Mouse (Mus musculus) stomach, embryonic 14.5 days (tissue): Measurements from ENCODE around the gene Dnajb13. TPM values are rescaled to one million over a fixed set of nuclear protein-coding genes. Genes with fewer than 3 reads are reported as not detected.

Experiments used
- ATAC-seq: fragments of 200-750 bp; cut with Nextera tagmentation; 2 replicates; pipeline ENCODE4 v1.8.0; 2017; ENCODE audit warnings: low read depth, moderate TSS enrichment; ENCODE audit not compliant: insufficient number of reproducible peaks, insufficient read depth, low FRiP score
- H3K27ac ChIP-seq: fragments of 300-500 bp; sonication (generic); 2 replicates; pipeline ENCODE4 v1.5.1; 2014; ENCODE audit warnings: mild to moderate bottlenecking, low read length, moderate library complexity, mixed read lengths
- H3K27me3 ChIP-seq: fragments of 300-500 bp; sonication (generic); 2 replicates; pipeline ENCODE4 v1.6.1; 2014; ENCODE audit warnings: low read length, control low read depth, mixed read lengths; ENCODE audit not compliant: control insufficient read depth, insufficient read depth
- H3K36me3 ChIP-seq: fragments of 300-500 bp; sonication (generic); 2 replicates; pipeline ENCODE4 v1.6.1; 2014; ENCODE audit warnings: mild to moderate bottlenecking, control low read depth, low read length, moderate library complexity, mixed read lengths; ENCODE audit not compliant: control insufficient read depth, insufficient read depth
- H3K4me1 ChIP-seq: fragments of 300-500 bp; sonication (generic); 2 replicates; pipeline ENCODE4 v1.6.1; 2014; ENCODE audit warnings: low read length, control low read depth, mixed read lengths; ENCODE audit not compliant: control insufficient read depth, insufficient read depth
- H3K4me2 ChIP-seq: fragments of 300-500 bp; sonication (generic); replicated peaks from 2 replicates; pipeline ENCODE4 v1.6.1; 2014; ENCODE audit warnings: low read depth, low read length, control low read depth
- H3K4me3 ChIP-seq: fragments of 300-500 bp; sonication (generic); 2 replicates; pipeline ENCODE4 v1.5.1; 2014; ENCODE audit warnings: low read depth, low read length, control low read depth
- H3K9ac ChIP-seq: fragments of 300-500 bp; sonication (generic); replicated peaks from 2 replicates; pipeline ENCODE4 v1.6.1; 2014; ENCODE audit warnings: low read depth, mild to moderate bottlenecking, control low read depth, low read length, moderate library complexity, mixed read lengths
- H3K9me3 ChIP-seq: fragments of 300-500 bp; sonication (generic); 2 replicates; pipeline ENCODE4 v1.6.1; 2016; ENCODE audit warnings: low read depth, low read length, control low read depth; ENCODE audit not compliant: control insufficient read depth
- WGBS: fragments of 180-500 bp; shearing (Covaris S2); extraction: QIAGEN DNeasy Blood & Tissue Kit; methylation state at CpG from one replicate; pipeline ENCODE4 v1.1.7; 2014; 5-methylcytosine and 5-hydroxymethylcytosine counted together
- polyA plus RNA-seq: library from polyadenylated mRNA; unstranded; fragments of >200 nt; fragmentation: Nextera tagmentation; extraction: Ambion mirVana; gene quantifications from 2 replicates; pipeline ENCODE4 v1.2.1, GENCODE M21; 2014

The Dnajb13 gene
- polyA plus RNA-seq, 1 experiment from 2014 or later = 0.42 TPM

DNA sequence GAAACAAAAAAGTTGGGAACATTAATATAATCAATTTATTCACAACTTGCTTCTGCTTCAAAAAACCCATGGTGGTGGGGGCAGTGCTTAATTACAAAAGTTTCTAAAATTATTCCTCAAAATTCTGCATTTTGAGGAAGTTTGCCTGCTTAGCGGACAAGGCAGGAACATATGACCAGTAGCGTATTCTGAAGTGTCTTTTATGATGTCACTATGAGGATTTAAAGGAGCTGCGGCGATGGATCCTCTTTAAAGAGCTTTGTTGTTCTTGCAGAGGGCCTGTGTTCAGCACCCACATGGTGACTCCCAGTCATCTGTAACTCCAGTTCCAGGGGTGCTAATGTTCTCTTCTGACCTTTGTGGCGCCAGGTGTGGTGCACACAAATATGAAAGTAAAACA lies 16.0 kb upstream of the Dnajb13 start:
- H3K4me1 ChIP-seq = no peaks in the 10 kb centered on the region
- no peaks in the 10 kb centered on the region for H3K9me3 ChIP-seq
- H3K4me2 ChIP-seq = no peak overlapping the region
- 94% methylated on average over 5 of the region's 5 CpGs for WGBS
- no peak for ATAC-seq
- H3K36me3 ChIP-seq = no peaks in the 10 kb centered on the region
- H3K4me3 ChIP-seq = no peak overlapping the region
- no peaks in the 10 kb centered on the region for H3K27me3 ChIP-seq
- H3K27ac ChIP-seq = no peak overlapping the region
- no peak overlapping the region for H3K9ac ChIP-seq

- H3K9ac ChIP-seq = no peak overlapping the region
- H3K4me2 ChIP-seq = no peak overlapping the region
- no peaks in the 10 kb centered on the region for H3K36me3 ChIP-seq
- no peak overlapping the region for H3K4me3 ChIP-seq
- H3K4me1 ChIP-seq = no peaks in the 10 kb centered on the region
- H3K9me3 ChIP-seq = no peaks in the 10 kb centered on the region
- H3K27ac ChIP-seq = no peak overlapping the region
- ATAC-seq = no peak
- no peaks in the 10 kb centered on the region for H3K27me3 ChIP-seq
- WGBS = 55% methylated on average over 8 of the region's 8 CpGs
Observed at GRCm38 (mm10) chr7:100524669-100525068, 9.9 kb upstream of the Dnajb13 start.

- ATAC-seq = no peak
- 82% methylated on average over 3 of the region's 3 CpGs for WGBS
Observed at GRCm38 (mm10) chr7:100522222-100522621, 7.5 kb upstream of the Dnajb13 start.

GRCm38 (mm10) chr7:100520663-100521285 lies 6.0 kb upstream of the Dnajb13 start:
- Histone ChIP-seq H3K36me3 (no peaks in the 10 kb centered on the region), H3K4me3 (no peak overlapping the region), H3K27me3 (no peaks in the 10 kb centered on the region), H3K4me2 (no peak overlapping the region), H3K9me3 (no peaks in the 10 kb centered on the region), H3K9ac (no peak overlapping the region), H3K27ac (no peak overlapping the region), H3K4me1 (no peaks in the 10 kb centered on the region)
- ATAC-seq = no peak
- 19% methylated on average over 10 of the region's 10 CpGs for WGBS

More at GRCm38 (mm10) chr7:100522222-100522621, 7.5 kb upstream of the Dnajb13 start:
- Histone ChIP-seq H3K9me3 (no peaks in the 10 kb centered on the region), H3K27me3 (no peaks in the 10 kb centered on the region), H3K36me3 (no peaks in the 10 kb centered on the region), H3K9ac (no peak overlapping the region), H3K4me2 (no peak overlapping the region), H3K4me3 (no peak overlapping the region), H3K4me1 (no peaks in the 10 kb centered on the region), H3K27ac (no peak overlapping the region)

GRCm38 (mm10) chr7:100520204-100520603 lies 5.4 kb upstream of the Dnajb13 start:
- H3K4me2 ChIP-seq = no peak overlapping the region
- no peak overlapping the region for H3K4me3 ChIP-seq
- H3K27me3 ChIP-seq = no peaks in the 10 kb centered on the region
- no peaks in the 10 kb centered on the region for H3K4me1 ChIP-seq
- no peak overlapping the region for H3K27ac ChIP-seq
- no peak for ATAC-seq
- no peaks in the 10 kb centered on the region for H3K9me3 ChIP-seq
- H3K9ac ChIP-seq = no peak overlapping the region
- H3K36me3 ChIP-seq = no peaks in the 10 kb centered on the region
- 56% methylated on average over 7 of the region's 7 CpGs for WGBS

DNA sequence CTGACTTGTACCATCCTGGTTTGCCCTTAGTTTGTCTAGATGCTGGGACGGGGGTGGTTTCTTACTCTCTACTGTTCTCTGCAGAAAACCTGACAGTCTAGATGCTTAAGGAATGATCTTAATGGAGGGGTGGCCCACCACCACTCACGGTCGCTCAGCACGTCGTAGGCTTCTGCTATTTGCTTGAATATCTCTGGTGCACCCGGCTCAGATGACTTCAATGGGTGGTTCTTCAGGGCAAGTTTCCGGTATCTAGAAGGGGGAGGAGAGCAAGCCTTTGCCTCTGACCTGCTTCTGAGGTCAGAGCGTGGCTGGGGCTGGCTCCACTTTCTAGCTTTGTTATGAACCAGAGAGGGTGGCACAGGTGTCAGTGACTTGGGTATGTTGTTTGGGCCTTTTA lies 3.2 kb downstream of the Dnajb13 start:
- H3K27me3 ChIP-seq = no peaks in the 10 kb centered on the region
- no peaks in the 10 kb centered on the region for H3K9me3 ChIP-seq
- H3K4me2 ChIP-seq = no peak overlapping the region
- H3K36me3 ChIP-seq = no peaks in the 10 kb centered on the region
- no peak overlapping the region for H3K9ac ChIP-seq
- no peak overlapping the region for H3K27ac ChIP-seq
- no peaks in the 10 kb centered on the region for H3K4me1 ChIP-seq
- no peak overlapping the region for H3K4me3 ChIP-seq
- WGBS = 76% methylated on average over 8 of the region's 8 CpGs
- no peak for ATAC-seq

DNA sequence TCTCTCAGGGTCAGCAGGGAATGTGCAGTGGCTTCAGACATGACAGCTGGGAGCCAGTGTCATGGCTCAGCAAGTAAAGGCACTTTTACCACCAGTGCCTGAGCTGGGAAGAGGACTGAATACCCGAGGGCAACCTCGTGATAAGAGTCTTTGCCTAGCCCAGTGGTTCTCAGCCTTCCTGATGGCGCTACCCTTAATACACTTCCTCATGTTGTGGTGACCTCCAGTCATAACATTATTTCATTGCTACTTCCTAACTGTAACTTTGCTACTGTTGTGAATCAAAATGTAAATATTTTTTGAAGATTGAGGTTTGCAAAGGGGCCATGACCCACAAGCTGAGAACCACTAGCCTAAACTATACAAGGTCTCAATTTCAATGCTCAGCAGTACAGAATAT lies 6.1 kb downstream of the Dnajb13 start:
- Histone ChIP-seq H3K9me3 (no peaks in the 10 kb centered on the region), H3K4me3 (no peak overlapping the region), H3K4me1 (no peaks in the 10 kb centered on the region), H3K36me3 (no peaks in the 10 kb centered on the region), H3K27ac (no peak overlapping the region), H3K27me3 (no peaks in the 10 kb centered on the region), H3K4me2 (no peak overlapping the region), H3K9ac (no peak overlapping the region)
- no peak for ATAC-seq
- 51% methylated on average over 3 of the region's 3 CpGs for WGBS

- Histone ChIP-seq H3K27ac (no peak overlapping the region), H3K36me3 (no peaks in the 10 kb centered on the region), H3K4me2 (no peak overlapping the region), H3K4me3 (no peak overlapping the region), H3K9me3 (no peaks in the 10 kb centered on the region), H3K27me3 (no peaks in the 10 kb centered on the region), H3K9ac (no peak overlapping the region), H3K4me1 (no peaks in the 10 kb centered on the region)
- WGBS = 71% methylated on average over 4 of the region's 4 CpGs
- ATAC-seq = no peak
Observed at GRCm38 (mm10) chr7:100506494-100506893, 8.3 kb downstream of the Dnajb13 start.
